Mouse (Mus musculus) G1E (cell line): ENCODE data around the gene Tmem143.

ENCODE experiments used
- CTCF ChIP-seq: IDR thresholded peaks from 2 replicates; pipeline ENCODE4 v1.5.1; 2012; ENCODE audit warnings: low read depth, low read length, inconsistent platforms, mixed read lengths
- GATA1 ChIP-seq: IDR thresholded peaks from 2 replicates; pipeline ENCODE4 v1.6.1; 2012; ENCODE audit warnings: borderline replicate concordance, low read length, inconsistent platforms, mixed read lengths
- GATA2 ChIP-seq: IDR thresholded peaks from 2 replicates; pipeline ENCODE4 v1.6.1; 2012; ENCODE audit warnings: low read depth, low read length, inconsistent platforms, borderline replicate concordance
- POLR2AphosphoS5 ChIP-seq: IDR thresholded peaks from 2 replicates; pipeline ENCODE4 v1.6.1; 2012; ENCODE audit warnings: low read depth, low read length, inconsistent platforms; ENCODE audit not compliant: insufficient replicate concordance
- TAL1 ChIP-seq: conservative IDR thresholded peaks from 2 replicates; pipeline ENCODE4 v1.6.1; 2012; ENCODE audit warnings: low read depth, low read length, inconsistent platforms, mixed read lengths

- TF ChIP-seq CTCF, result no peak
- no peak for TF ChIP-seq GATA1
- no peak for TF ChIP-seq GATA2
- no peak for TF ChIP-seq TAL1
- no peak for TF ChIP-seq POLR2AphosphoS5
These were observed 30.5 kb upstream of the Tmem143 start for GRCm38 (mm10) chr7:45865925-45866910.
